Comparison of ENCODE assay signal across 26 mouse cellular contexts in the genomic region with DNA sequence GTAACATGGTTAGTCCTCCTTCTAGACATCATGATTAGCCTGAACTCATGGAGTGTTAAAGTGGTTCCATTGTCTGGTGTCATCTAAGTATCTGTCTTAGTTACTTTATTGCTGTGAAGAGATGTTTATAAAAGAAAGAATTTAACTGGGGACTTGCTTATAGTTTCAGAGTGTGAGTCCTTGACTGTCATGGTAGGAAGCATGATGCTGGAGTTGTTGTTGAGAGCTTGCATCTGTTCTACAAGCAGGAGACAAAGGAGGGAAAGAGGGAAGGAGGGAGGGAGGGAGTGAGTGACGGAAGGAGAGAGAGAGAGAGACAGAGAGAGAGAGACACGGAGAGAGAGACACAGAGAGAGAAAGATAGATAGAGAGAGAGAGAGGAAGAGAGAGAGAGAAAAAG.
"Had no signal": no experiment of that assay in that cellular context is flagged by ENCODE, and none has a peak within 500 bp of the region (broad histone marks: within the 10 kb centered on the region; RNA-seq: fewer than 3 reads in every experiment).

No protein-coding gene starts in this region.

- ATAC-seq: forebrain, embryonic 13.5 days; forebrain, embryonic 14.5 days; forebrain, embryonic 15.5 days; forebrain, embryonic 16.5 days; forebrain, postnatal 0 days had no signal

- H3K9me3 ChIP-seq: embryonic facial prominence, embryonic 10.5 days; embryonic facial prominence, embryonic 12.5 days; embryonic facial prominence, embryonic 13.5 days; embryonic facial prominence, embryonic 15.5 days; forebrain, embryonic 10.5 days; forebrain, embryonic 12.5 days; forebrain, embryonic 13.5 days; forebrain, embryonic 15.5 days had no signal

- H3K27me3 ChIP-seq: embryonic facial prominence, embryonic 12.5 days; embryonic facial prominence, embryonic 13.5 days; embryonic facial prominence, embryonic 15.5 days; forebrain, embryonic 12.5 days; forebrain, embryonic 13.5 days; forebrain, embryonic 15.5 days had no signal

- H3K4me2 ChIP-seq: embryonic facial prominence, embryonic 12.5 days; embryonic facial prominence, embryonic 13.5 days; embryonic facial prominence, embryonic 15.5 days; forebrain, embryonic 12.5 days; forebrain, embryonic 13.5 days; forebrain, embryonic 15.5 days had no signal

- DNase-seq: cerebellum, adult 18-20 months; cerebellum, adult 2 months; cerebellum, adult 8-10 months; cerebellum, adult 9-10 months; cerebellum, adult 9-11 months; cerebellum, postnatal 25 days; cerebellum, postnatal 36 days; embryo, embryonic 11 days; forebrain, postnatal 0 days; gastrocnemius, adult 2 months; gastrocnemius, postnatal 10 days; gastrocnemius, postnatal 14 days; gastrocnemius, postnatal 25 days; gastrocnemius, postnatal 36 days; heart, adult 11 months had no signal

- H3K4me1 ChIP-seq: embryonic facial prominence, embryonic 10.5 days; embryonic facial prominence, embryonic 12.5 days; embryonic facial prominence, embryonic 13.5 days; embryonic facial prominence, embryonic 15.5 days had no signal

- H3K4me3 ChIP-seq: embryonic facial prominence, embryonic 10.5 days; embryonic facial prominence, embryonic 12.5 days; embryonic facial prominence, embryonic 13.5 days; embryonic facial prominence, embryonic 15.5 days; erythroblast, embryonic 14.5 days; forebrain, embryonic 10.5 days; forebrain, embryonic 12.5 days; forebrain, embryonic 13.5 days; forebrain, embryonic 15.5 days; gastrocnemius, adult 2 months had no signal

- H3K36me3 ChIP-seq: embryonic facial prominence, embryonic 10.5 days; embryonic facial prominence, embryonic 12.5 days; embryonic facial prominence, embryonic 13.5 days; embryonic facial prominence, embryonic 15.5 days; forebrain, embryonic 10.5 days; forebrain, embryonic 12.5 days; forebrain, embryonic 15.5 days had no signal

- H3K27ac ChIP-seq: embryonic facial prominence, embryonic 10.5 days; embryonic facial prominence, embryonic 12.5 days; embryonic facial prominence, embryonic 13.5 days; embryonic facial prominence, embryonic 15.5 days; forebrain, embryonic 10.5 days; forebrain, embryonic 12.5 days; forebrain, embryonic 13.5 days; forebrain, embryonic 15.5 days; gastrocnemius, adult 2 months had no signal

- H3K9ac ChIP-seq: embryonic facial prominence, embryonic 12.5 days; embryonic facial prominence, embryonic 13.5 days; embryonic facial prominence, embryonic 15.5 days; forebrain, embryonic 12.5 days; forebrain, embryonic 13.5 days; forebrain, embryonic 15.5 days; forebrain, postnatal 0 days had no signal
